Mouse (Mus musculus) midbrain, embryonic 12.5 days (tissue): ENCODE results near the gene Pop4. TPM values are rescaled to one million over a fixed set of nuclear protein-coding genes. Genes with fewer than 3 reads are reported as not detected.
A peak's percentile ranks its signal among the peaks of the same experiment; 100 is the strongest.

ENCODE experiments used
- ATAC-seq: fragments of 200-750 bp; cut with Nextera tagmentation; 2 replicates; pipeline ENCODE4 v1.8.0; 2017; ENCODE audit warnings: low read depth, moderate TSS enrichment, moderate library complexity; ENCODE audit not compliant: low FRiP score
- H3K27ac ChIP-seq: fragments of 300-500 bp; sonication (generic); replicated peaks from 2 replicates; pipeline ENCODE4 v1.5.1; 2016; ENCODE audit warnings: mild to moderate bottlenecking
- H3K27me3 ChIP-seq: fragments of 300-500 bp; sonication (generic); 2 replicates; pipeline ENCODE4 v1.6.1; 2016; ENCODE audit warnings: mild to moderate bottlenecking
- H3K36me3 ChIP-seq: fragments of 300-500 bp; sonication (generic); 2 replicates; pipeline ENCODE4 v1.6.1; 2016
- H3K4me1 ChIP-seq: fragments of 300-500 bp; sonication (generic); 2 replicates; pipeline ENCODE4 v1.6.1; 2016
- H3K4me2 ChIP-seq: fragments of 300-500 bp; sonication (generic); replicated peaks from 2 replicates; pipeline ENCODE4 v1.6.1; 2016; ENCODE audit warnings: mild to moderate bottlenecking, moderate library complexity
- H3K4me3 ChIP-seq: fragments of 300-500 bp; sonication (generic); 2 replicates; pipeline ENCODE4 v1.5.1; 2016; ENCODE audit warnings: mild to moderate bottlenecking
- H3K9ac ChIP-seq: fragments of 300-500 bp; sonication (generic); replicated peaks from 2 replicates; pipeline ENCODE4 v1.6.1; 2016; ENCODE audit warnings: mild to moderate bottlenecking, moderate library complexity
- H3K9me3 ChIP-seq: fragments of 300-500 bp; sonication (generic); 2 replicates; pipeline ENCODE4 v1.6.1; 2016; ENCODE audit warnings: mild to moderate bottlenecking
- WGBS: fragments of 180-500 bp; shearing (Covaris S2); methylation state at CpG from one replicate; pipeline ENCODE4 v1.1.7; 2016; 5-methylcytosine and 5-hydroxymethylcytosine counted together
- polyA plus RNA-seq: library from polyadenylated mRNA; unstranded; fragments of >200 nt; fragmentation: Nextera tagmentation; extraction: Ambion mirVana; gene quantifications from 2 replicates; pipeline ENCODE4 v1.2.1, GENCODE M21; 2016

Pop4 gene
- polyA plus RNA-seq, 1 experiment from 2014 or later = 90.3 TPM

DNA sequence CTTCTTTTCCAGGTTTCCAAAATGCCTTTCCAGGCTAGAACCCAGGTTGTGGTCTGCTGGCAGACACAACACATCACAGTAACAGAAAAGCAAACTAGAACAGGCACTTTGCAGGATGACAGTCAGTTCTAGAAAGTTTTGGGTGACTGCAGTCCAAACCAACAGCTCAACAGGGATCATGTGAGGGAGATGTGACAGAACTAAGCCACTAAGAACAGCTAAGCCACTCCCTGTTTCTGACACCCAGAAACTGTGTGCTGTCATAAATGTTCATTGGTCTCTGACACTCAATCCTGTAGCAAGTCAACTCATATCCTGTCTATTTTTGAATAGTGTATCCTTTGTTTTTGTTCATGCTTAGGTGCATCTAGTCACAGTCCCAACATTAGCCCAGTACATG is 34.1 kb downstream of the Pop4 start:
- no peaks in the 10 kb centered on the region for H3K9me3 ChIP-seq
- H3K27me3 ChIP-seq = no peaks in the 10 kb centered on the region
- no peaks in the 10 kb centered on the region for H3K36me3 ChIP-seq
- H3K9ac ChIP-seq = no peak overlapping the region
- no peak overlapping the region for H3K27ac ChIP-seq
- no peak for ATAC-seq
- no peak overlapping the region for H3K4me3 ChIP-seq
- no peaks in the 10 kb centered on the region for H3K4me1 ChIP-seq
- no peak overlapping the region for H3K4me2 ChIP-seq

DNA sequence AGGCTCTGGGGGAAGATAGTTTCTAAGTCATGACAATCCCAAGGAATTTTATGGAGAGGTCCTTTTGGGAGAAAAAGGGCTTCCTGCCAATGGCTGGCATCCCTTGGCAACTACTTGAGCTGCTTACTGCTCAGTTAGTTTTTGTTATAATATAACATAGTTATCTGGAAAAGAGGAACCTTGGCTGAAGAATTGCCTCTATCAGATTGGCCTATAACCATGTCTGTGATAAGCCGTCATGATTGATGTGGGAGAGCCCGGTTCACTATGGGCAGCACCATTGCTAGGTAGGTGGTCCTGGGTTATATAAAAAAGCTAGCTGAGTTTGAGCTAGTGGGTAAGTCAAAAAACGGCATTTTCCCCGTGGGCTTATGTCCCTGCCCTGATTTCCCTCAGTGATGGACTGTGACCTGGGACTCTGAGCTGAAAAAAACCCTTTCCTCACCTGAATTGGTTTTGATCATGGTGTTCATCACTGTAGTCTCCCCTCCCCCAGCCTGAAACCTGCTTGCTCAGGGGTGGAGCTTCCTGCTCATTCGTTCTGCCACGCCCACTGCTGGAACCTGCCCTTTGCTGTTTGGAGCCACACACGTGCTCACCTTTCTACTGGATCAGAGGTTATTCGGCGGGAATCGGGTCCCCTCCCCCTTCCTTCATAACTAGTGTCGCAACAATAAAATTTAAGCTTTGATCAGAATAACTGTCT is 34.7 kb downstream of the Pop4 start:
- no peaks in the 10 kb centered on the region for H3K9me3 ChIP-seq
- H3K27me3 ChIP-seq = no peaks in the 10 kb centered on the region
- no peaks in the 10 kb centered on the region for H3K36me3 ChIP-seq
- no peak for ATAC-seq
- no peaks in the 10 kb centered on the region for H3K4me1 ChIP-seq
- H3K27ac ChIP-seq = no peak overlapping the region
- H3K4me2 ChIP-seq = no peak overlapping the region
- H3K9ac ChIP-seq = no peak overlapping the region
- no peak overlapping the region for H3K4me3 ChIP-seq
- 55% methylated on average over 11 of the region's 11 CpGs for WGBS

DNA sequence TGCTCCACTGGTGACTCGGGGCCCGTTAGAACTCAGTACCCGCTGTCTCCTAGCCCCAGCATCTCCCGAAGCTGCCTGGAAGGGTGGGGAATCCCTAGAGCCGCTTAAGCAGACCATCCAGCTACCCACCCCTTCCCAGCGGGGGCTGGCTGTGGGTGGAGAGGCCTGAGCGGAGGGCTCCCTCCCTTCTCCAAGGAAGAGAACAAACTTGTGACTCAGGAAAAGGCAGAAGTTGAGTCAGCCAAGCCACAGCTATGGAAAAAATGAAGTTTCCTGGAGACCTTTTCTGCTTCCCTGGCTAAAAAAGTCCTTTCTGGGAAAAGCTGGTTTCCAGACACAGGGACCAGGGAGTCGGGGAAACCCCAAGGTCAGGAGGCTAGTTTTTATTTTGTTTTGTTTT is 40.9 kb downstream of the Pop4 start:
- Histone ChIP-seq H3K4me3 (no peak overlapping the region), H3K9ac (no peak overlapping the region), H3K36me3 (no peaks in the 10 kb centered on the region), H3K27me3 (peaks cover 20% of the 10 kb centered on the region), H3K4me1 (peaks cover 9% of the 10 kb centered on the region), H3K9me3 (no peaks in the 10 kb centered on the region), H3K4me2 (no peak overlapping the region), H3K27ac (no peak overlapping the region)
- no peak for ATAC-seq
- 15% methylated on average over 8 of the region's 8 CpGs for WGBS

DNA sequence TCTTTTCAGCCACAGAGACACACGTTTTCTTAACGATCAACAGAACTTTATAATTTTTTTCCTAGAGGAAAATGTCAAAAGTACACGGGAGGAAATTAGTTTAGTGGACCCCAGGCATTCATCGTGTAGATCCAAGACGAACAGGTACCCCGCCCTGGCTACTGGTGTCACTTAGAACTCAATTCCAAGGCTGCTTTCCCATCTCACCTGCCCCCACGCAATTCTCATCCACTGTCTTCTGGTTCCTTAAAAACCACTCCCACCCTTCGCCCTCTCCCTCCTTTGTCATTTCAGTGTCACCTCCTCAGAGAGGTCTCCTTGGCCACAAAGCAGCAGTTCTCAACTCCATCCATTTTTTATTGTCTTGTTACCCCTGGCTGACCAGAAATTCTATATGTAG is 42.9 kb downstream of the Pop4 start:
- ATAC-seq = peak; percentile 12
- Histone ChIP-seq H3K4me1 (peaks cover 9% of the 10 kb centered on the region), H3K36me3 (no peaks in the 10 kb centered on the region), H3K4me2 (peak overlapping the region; percentile 77), H3K9ac (no peak overlapping the region), H3K4me3 (peak overlapping the region; percentile 47), H3K9me3 (no peaks in the 10 kb centered on the region), H3K27me3 (peaks cover 20% of the 10 kb centered on the region), H3K27ac (no peak overlapping the region)
- WGBS = 23% methylated on average over 8 of the region's 8 CpGs

DNA sequence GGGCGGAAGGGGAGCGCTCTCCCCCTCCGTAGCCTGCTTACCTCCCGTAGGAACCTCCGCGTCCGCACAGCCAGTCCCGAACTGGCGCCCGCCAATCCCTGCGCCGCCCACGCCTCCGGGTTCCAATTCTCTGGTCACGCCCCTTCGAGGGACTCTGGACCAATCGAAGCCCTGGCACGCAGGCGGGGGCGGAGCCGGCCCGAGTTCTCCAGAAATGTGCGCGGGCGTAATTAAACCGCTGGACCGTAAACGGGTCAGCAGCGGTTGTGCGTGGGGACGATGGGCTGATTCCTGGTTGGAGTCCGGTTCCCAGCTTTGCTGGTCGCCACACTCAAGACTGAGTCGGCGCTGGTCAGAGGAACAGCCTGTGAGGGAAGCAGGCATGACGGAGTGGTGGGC is 43.3 kb downstream of the Pop4 start, which contains the start of gene Plekhf1:
Plekhf1 (minus strand) TSS at position 117 of the 399 bp plus-strand sequence.
- Histone ChIP-seq H3K4me1 (peaks cover 9% of the 10 kb centered on the region), H3K4me2 (peak within 1 kb of the TSS; percentile 77), H3K36me3 (no peaks in the 10 kb centered on the region), H3K4me3 (peak within 1 kb of the TSS; percentile 47), H3K9ac (peak within 1 kb of the TSS; percentile 43), H3K9me3 (no peaks in the 10 kb centered on the region), H3K27me3 (peaks cover 20% of the 10 kb centered on the region), H3K27ac (no peak within 1 kb of the TSS; the same call in 1 of the 2 replicates)
- ATAC-seq = peak; percentile 94
- under 1% methylated on average over 28 of the region's 36 CpGs for WGBS

DNA sequence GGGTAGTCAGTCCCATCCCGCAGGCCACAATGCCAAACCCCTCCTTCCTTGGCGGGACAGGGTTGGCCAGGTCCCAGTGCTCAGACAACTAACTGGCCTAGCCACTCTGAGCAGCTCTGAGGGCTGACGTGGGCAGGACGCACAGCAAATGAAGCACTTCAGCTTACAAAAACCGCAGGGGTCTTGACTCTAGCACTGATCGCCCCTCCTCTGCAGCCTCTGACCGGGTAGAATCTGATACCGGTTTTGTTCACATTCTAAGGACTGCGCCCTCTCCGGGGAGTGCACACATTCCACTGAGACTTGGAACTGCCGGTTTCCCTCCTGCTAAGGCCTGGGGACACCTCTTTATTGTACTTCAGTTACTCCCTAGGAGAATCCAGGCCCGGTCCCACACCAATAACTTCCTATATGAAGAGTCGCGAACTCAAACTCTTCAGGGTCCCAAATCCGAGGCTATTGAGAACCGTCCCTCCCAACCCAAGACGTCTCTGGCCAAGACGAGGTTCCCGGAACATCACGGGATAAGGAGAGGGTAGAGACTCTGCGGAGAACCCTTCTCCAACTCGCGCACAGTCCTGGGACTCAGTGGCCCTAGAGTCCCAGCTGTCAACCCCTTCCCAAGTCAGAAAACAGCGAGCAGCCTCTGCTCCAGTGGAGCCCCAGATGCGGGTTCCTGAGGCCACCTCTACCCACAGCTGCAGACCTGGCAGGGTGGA is 43.9 kb downstream of the Pop4 start:
- peak; percentile 57 for ATAC-seq
- H3K36me3 ChIP-seq = no peaks in the 10 kb centered on the region
- no peak overlapping the region; the same call in 1 of the 2 replicates for H3K27ac ChIP-seq
- H3K4me2 ChIP-seq = peak overlapping the region; percentile 77
- peaks cover 20% of the 10 kb centered on the region for H3K27me3 ChIP-seq
- H3K4me1 ChIP-seq = peaks cover 9% of the 10 kb centered on the region
- H3K9me3 ChIP-seq = no peaks in the 10 kb centered on the region
- H3K9ac ChIP-seq = peak overlapping the region; percentile 43
- peak overlapping the region; percentile 47 for H3K4me3 ChIP-seq
- under 1% methylated on average over 25 of the region's 25 CpGs for WGBS

DNA sequence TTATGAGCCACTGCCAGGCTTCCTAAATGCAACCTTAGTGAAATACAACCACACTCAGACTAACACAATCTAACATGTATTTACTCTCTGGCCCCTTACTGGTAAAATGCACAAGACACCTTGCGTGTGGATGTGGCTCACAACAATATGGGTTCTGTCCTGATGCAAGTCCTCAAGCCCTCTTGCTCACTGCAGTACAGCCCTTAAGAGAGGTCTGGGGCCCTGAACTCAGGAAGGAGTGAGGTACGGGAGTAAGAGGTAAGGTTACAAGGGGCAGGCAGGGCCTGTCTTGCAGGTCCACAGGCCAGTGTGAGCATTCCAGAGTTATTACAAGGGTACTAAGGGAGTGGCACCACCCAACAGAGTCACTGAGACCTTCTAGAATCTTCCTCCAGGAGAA is 45.0 kb downstream of the Pop4 start:
- H3K27ac ChIP-seq = no peak overlapping the region
- no peaks in the 10 kb centered on the region for H3K36me3 ChIP-seq
- WGBS = 90% methylated on average over 2 of the region's 2 CpGs
- H3K27me3 ChIP-seq = peaks cover 20% of the 10 kb centered on the region
- H3K4me2 ChIP-seq = no peak overlapping the region
- peaks cover 9% of the 10 kb centered on the region for H3K4me1 ChIP-seq
- H3K4me3 ChIP-seq = no peak overlapping the region
- ATAC-seq = no peak
- H3K9ac ChIP-seq = no peak overlapping the region
- H3K9me3 ChIP-seq = no peaks in the 10 kb centered on the region

DNA sequence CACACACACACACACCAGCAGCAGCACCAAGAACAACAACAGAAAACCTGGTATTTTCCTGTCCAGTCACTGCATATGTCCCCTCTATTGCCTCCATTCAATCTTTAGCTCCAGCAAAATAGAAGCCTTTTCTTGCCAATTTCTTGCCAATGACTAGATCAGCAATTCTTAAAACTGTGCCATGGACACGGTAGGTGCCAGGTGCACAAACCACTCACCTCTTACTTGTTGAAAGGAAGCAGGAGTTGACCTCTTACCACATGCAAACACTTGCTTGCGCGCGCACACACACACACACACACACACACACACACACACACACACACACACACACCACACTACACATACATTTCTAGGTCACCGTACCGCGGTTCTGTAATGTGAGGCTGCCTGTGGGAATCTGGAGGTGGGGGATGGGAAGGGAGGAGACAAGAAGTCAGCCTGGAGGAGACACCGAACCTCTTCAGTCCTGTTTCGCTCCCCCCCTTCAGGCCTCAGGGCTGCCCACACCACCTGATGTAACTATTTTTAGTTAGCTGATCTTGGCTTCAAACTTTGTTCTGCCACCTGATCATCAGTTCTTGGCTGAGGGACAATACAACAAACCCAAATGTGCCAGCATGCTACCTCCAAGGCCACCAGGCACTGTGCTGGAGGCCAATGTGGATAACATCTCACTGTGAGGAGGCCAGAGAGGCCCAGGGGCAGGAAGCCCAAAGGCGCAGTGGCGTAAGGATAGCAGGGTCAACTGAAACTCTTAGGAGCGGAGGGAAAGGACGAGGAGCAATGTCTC is 46.5 kb downstream of the Pop4 start:
- no peaks in the 10 kb centered on the region for H3K36me3 ChIP-seq
- H3K4me2 ChIP-seq = no peak overlapping the region
- 92% methylated on average over 13 of the region's 13 CpGs for WGBS
- H3K9ac ChIP-seq = no peak overlapping the region
- no peak overlapping the region for H3K27ac ChIP-seq
- peaks cover 13% of the 10 kb centered on the region for H3K27me3 ChIP-seq
- no peak for ATAC-seq
- peaks cover 9% of the 10 kb centered on the region for H3K4me1 ChIP-seq
- H3K4me3 ChIP-seq = no peak overlapping the region
- no peaks in the 10 kb centered on the region for H3K9me3 ChIP-seq

DNA sequence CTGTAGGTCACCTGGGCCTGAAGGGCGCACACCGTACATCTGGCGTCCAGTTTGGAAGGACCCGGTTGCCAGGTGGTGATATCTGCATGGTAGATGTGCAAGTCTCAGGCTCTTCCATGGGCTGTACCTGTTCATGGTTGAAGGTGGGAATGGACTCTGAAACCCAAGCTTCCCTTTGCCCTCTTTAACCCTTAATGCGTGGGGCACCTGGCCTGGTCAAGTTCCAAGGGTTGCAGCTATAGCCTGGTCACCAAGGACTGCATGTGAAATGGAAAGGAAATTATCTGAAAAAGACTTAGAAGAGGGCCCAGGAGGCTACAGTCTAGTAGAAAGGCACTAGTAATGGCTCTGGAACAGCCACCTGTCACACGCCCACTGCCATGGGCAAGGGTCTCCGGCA is 50.4 kb downstream of the Pop4 start:
- no peak overlapping the region for H3K27ac ChIP-seq
- H3K36me3 ChIP-seq = no peaks in the 10 kb centered on the region
- 92% methylated on average over 7 of the region's 7 CpGs for WGBS
- H3K4me1 ChIP-seq = no peaks in the 10 kb centered on the region
- no peaks in the 10 kb centered on the region; the same call in 1 of the 2 replicates for H3K27me3 ChIP-seq
- no peak overlapping the region for H3K4me2 ChIP-seq
- no peak overlapping the region for H3K4me3 ChIP-seq
- ATAC-seq = no peak
- no peaks in the 10 kb centered on the region for H3K9me3 ChIP-seq
- no peak overlapping the region for H3K9ac ChIP-seq

DNA sequence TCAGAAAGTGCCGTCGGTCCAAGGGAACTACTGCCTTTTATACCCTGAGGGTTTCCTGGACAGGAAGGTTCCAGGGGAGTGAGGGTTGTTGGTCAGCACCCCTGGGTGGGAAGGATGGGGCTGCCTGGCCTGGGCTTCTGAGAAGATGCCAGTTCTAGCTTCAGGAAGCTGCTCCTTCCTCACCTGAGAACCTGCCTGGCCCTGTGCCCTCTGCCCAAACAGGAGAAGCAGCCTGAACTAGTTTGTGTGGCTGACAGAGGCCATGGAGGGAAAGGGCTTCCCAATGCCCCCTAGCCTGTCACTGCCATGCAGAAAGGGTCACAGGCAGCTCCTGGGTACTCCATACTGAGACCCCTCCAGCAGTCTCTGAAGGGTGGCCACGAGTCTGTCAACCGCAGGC is 51.7 kb downstream of the Pop4 start:
- Histone ChIP-seq H3K36me3 (no peaks in the 10 kb centered on the region), H3K4me3 (no peak overlapping the region), H3K9me3 (no peaks in the 10 kb centered on the region), H3K4me1 (no peaks in the 10 kb centered on the region), H3K27me3 (no peaks in the 10 kb centered on the region; the same call in 1 of the 2 replicates), H3K27ac (no peak overlapping the region), H3K4me2 (no peak overlapping the region), H3K9ac (no peak overlapping the region)
- ATAC-seq = no peak
- 92% methylated on average over 4 of the region's 4 CpGs for whole genome bisulfite sequencing

DNA sequence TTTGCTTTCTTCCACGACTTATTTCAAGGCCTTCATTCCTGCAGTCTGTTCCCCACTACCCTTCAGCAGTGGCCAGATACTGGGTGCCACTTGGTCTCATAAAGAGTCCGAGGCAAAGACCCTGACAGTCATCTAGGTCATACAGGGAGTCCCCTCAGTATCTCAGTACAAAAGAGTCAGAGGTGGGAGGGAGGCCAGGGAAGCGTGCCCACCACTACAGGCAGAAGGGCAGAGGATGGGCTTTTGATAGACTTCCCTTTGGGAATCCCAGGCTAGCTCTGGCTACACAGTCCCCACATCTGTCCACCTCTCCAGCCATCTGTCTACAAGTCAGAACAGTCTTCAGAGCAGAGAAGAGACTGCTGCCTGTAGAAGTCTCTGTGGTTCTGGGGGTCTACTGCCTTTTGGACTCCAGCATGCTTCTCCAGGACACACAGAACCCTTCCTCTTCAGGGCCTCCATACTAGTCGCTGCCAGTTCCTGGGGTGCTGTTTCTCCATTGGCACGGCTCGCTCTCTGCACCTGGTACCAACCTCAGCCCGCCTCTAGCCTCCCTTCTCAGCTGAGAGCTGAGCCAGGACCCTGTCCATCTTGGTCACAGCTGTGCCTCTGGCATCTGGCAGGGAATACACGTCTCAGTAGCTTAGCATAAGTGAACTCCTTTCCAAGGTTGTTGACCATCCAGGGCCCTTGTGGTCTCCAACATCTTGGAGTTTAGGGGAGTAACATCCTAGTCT is 52.4 kb downstream of the Pop4 start:
- Histone ChIP-seq H3K9me3 (no peaks in the 10 kb centered on the region), H3K4me2 (no peak overlapping the region), H3K4me3 (no peak overlapping the region), H3K9ac (no peak overlapping the region), H3K36me3 (no peaks in the 10 kb centered on the region), H3K27me3 (no peaks in the 10 kb centered on the region; the same call in 1 of the 2 replicates), H3K27ac (no peak overlapping the region), H3K4me1 (no peaks in the 10 kb centered on the region)
- 79% methylated on average over 8 of the region's 8 CpGs for WGBS
- ATAC-seq = no peak
